ENCODE assay signal across 9 mouse cellular contexts in the genomic region with DNA sequence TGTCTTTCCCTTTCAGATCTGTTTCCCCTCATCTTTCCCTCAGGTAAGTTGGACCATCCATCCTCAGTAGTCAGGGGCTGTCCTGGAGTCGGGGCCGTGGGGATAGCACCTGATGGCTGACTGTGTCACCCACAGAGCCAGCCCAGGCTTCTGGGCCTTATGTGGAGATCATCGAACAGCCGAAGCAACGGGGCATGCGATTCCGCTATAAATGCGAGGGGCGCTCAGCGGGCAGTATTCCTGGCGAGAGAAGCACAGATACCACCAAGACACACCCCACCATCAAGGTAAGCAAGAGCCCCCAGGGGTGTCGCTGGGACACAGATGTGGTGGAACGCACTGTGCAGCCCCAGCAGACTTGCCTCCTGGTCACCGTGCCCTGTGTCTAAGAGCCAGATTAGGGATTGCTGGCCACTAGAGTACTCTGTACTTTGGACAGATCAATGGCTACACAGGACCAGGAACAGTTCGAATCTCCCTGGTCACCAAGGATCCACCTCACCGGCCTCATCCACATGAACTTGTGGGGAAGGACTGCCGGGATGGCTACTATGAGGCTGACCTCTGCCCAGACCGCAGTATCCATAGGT. TPM values are rescaled to one million over a fixed set of nuclear protein-coding genes. Genes with fewer than 3 reads are reported as not detected.
DNase-seq lines count a peak whose midpoint lies in the region; ATAC-seq and TF ChIP-seq lines count a peak whose summit lies in the region.
"Had no signal": no experiment of that assay in that cellular context is flagged by ENCODE, and none has a peak within 500 bp of the region (broad histone marks: within the 10 kb centered on the region; RNA-seq: fewer than 3 reads in every experiment).

No protein-coding gene starts in this region.

- 87% methylated on average over 18 of the region's 18 CpGs for WGBS in lung, embryonic 15.5 days
- 94% methylated on average over 18 of the region's 18 CpGs for WGBS in forebrain, embryonic 10.5 days
- 92% methylated on average over 18 of the region's 18 CpGs for WGBS in limb, embryonic 11.5 days
- 85% methylated on average over 18 of the region's 18 CpGs for WGBS in olfactory bulb, adult 2 months

- H3K27me3 ChIP-seq in lung, embryonic 15.5 days: no peaks in the 10 kb centered on the region
- no peaks in the 10 kb centered on the region for H3K27me3 ChIP-seq in forebrain, embryonic 10.5 days (ENCODE audit: poor library complexity, severe bottlenecking)
- H3K27me3 ChIP-seq in limb, embryonic 11.5 days (ENCODE audit: control insufficient read depth, insufficient read depth, low read length): no peaks in the 10 kb centered on the region

- DNase-seq in lung, postnatal 14 days: no peak
- DNase-seq in forebrain, embryonic 10.5 days (ENCODE audit: extremely low spot score, low spot score): no peak
- DNase-seq in limb, embryonic 11.5 days (ENCODE audit: low spot score): no peak
- no peak for DNase-seq in thymus, postnatal 25 days
- no peak for DNase-seq in gastrocnemius, adult 18-20 months (ENCODE audit: low spot score)
- no peak for DNase-seq in ovary, postnatal 10 days (ENCODE audit: low spot score)
- DNase-seq: kidney, postnatal 10 days had no signal

- H3K4me1 ChIP-seq in lung, embryonic 15.5 days: peaks cover 20% of the 10 kb centered on the region
- peaks cover 31% of the 10 kb centered on the region for H3K4me1 ChIP-seq in forebrain, embryonic 10.5 days
- H3K4me1 ChIP-seq in limb, embryonic 11.5 days (ENCODE audit: control insufficient read depth, insufficient read depth, low read length): peaks cover 8% of the 10 kb centered on the region
- peaks cover 18% of the 10 kb centered on the region for H3K4me1 ChIP-seq in olfactory bulb, adult 2 months (ENCODE audit: control insufficient read depth, insufficient read depth, low read length)

- peak overlapping the region; percentile 87 for H3K4me3 ChIP-seq in lung, embryonic 15.5 days
- peak overlapping the region; percentile 86 for H3K4me3 ChIP-seq in forebrain, embryonic 10.5 days
- H3K4me3 ChIP-seq in limb, embryonic 11.5 days (ENCODE audit: low read depth, low read length): peak overlapping the region; percentile 74
- peak overlapping the region; percentile 89 for H3K4me3 ChIP-seq in olfactory bulb, adult 2 months (ENCODE audit: insufficient read depth, low read depth, low read length)

- peak overlapping the region; percentile 93 for H3K9ac ChIP-seq in lung, embryonic 15.5 days
- H3K9ac ChIP-seq in limb, embryonic 11.5 days (ENCODE audit: low read length): peak overlapping the region; percentile 71

- no peak for ATAC-seq in lung, embryonic 15.5 days (ENCODE audit: borderline replicate concordance, extremely low read depth, low FRiP score, low TSS enrichment)
- no peak for ATAC-seq in limb, embryonic 11.5 days (ENCODE audit: insufficient number of reproducible peaks, low FRiP score, low TSS enrichment, low read depth)

- H3K36me3 ChIP-seq in lung, embryonic 15.5 days: peaks cover 46% of the 10 kb centered on the region
- peaks cover 50% of the 10 kb centered on the region for H3K36me3 ChIP-seq in forebrain, embryonic 10.5 days (replicated peaks)
- peaks cover 29% of the 10 kb centered on the region for H3K36me3 ChIP-seq in limb, embryonic 11.5 days (ENCODE audit: control insufficient read depth, insufficient read depth, low read length)

- no peak for TF ChIP-seq CTCF in olfactory bulb, adult 2 months (IDR thresholded peaks at IDR 0.05; ENCODE audit: insufficient read depth, low read depth, low read length)

- H3K27ac ChIP-seq in lung, embryonic 15.5 days: peak overlapping the region; percentile 92
- H3K27ac ChIP-seq in forebrain, embryonic 10.5 days: peak overlapping the region; percentile 97; the same call in 1 of the 2 replicates
- H3K27ac ChIP-seq in limb, embryonic 11.5 days (replicated peaks; ENCODE audit: low read depth, low read length): no peak overlapping the region
- H3K27ac ChIP-seq in olfactory bulb, adult 2 months (ENCODE audit: insufficient read depth, low read depth, low read length): no peak overlapping the region

- H3K4me2 ChIP-seq in lung, embryonic 15.5 days: peak overlapping the region; percentile 86
- H3K4me2 ChIP-seq in limb, embryonic 11.5 days (ENCODE audit: low read depth, severe bottlenecking): peak overlapping the region; percentile 72

- no peaks in the 10 kb centered on the region for H3K9me3 ChIP-seq in lung, embryonic 15.5 days
- no peaks in the 10 kb centered on the region for H3K9me3 ChIP-seq in forebrain, embryonic 10.5 days
- no peaks in the 10 kb centered on the region for H3K9me3 ChIP-seq in limb, embryonic 11.5 days (ENCODE audit: control insufficient read depth, low read length)

- TF ChIP-seq POLR2A in olfactory bulb, adult 2 months (IDR thresholded peaks at IDR 0.05; ENCODE audit: insufficient read depth, low read depth, low read length): no peak

RNA-seq across cellular contexts. Expression of a gene that starts 1.2 kb away (rescaled TPM):
- 52.7 and 53.8 TPM in 2 replicates for polyA plus RNA-seq in lung, embryonic 15.5 days (2015; fragmentation: Nextera tagmentation; extraction: Ambion mirVana)
- 30.3 and 31.2 TPM in 2 replicates for polyA plus RNA-seq in forebrain, embryonic 10.5 days (2016; fragmentation: Nextera tagmentation; extraction: Ambion mirVana)
- polyA plus RNA-seq in limb, embryonic 11.5 days (2014; fragmentation: Nextera tagmentation; extraction: Ambion mirVana): 40.9 and 41.4 TPM in 2 replicates
- not detected in 2 replicates for polyA plus RNA-seq in olfactory bulb, adult 2 months (2012; ENCODE audit: insufficient read depth, insufficient read length, low replicate concordance, missing spikeins)
- 10 to 100 TPM; 14.6 to 19.3 TPM for total RNA-seq in gastrocnemius, adult 18-20 months (2021)

RNA-seq across cellular contexts. Expression of a gene that starts 25.0 kb away (rescaled TPM):
- 44.7 and 48.0 TPM in 2 replicates for polyA plus RNA-seq in lung, embryonic 15.5 days (2015; fragmentation: Nextera tagmentation; extraction: Ambion mirVana)
- polyA plus RNA-seq in forebrain, embryonic 10.5 days (2016; fragmentation: Nextera tagmentation; extraction: Ambion mirVana): 20.9 and 21.1 TPM in 2 replicates
- polyA plus RNA-seq in limb, embryonic 11.5 days (2014; fragmentation: Nextera tagmentation; extraction: Ambion mirVana): 19.0 and 19.4 TPM in 2 replicates
- not detected in 2 replicates for polyA plus RNA-seq in olfactory bulb, adult 2 months (2012; ENCODE audit: insufficient read depth, insufficient read length, low replicate concordance, missing spikeins)
- total RNA-seq in gastrocnemius, adult 18-20 months (2021): 1 to 10 TPM; 5.6 to 8.2 TPM

RNA-seq across cellular contexts. Expression of a gene that starts 28.5 kb away (rescaled TPM):
- polyA plus RNA-seq in lung, embryonic 15.5 days (2015; fragmentation: Nextera tagmentation; extraction: Ambion mirVana): 51.9 and 54.4 TPM in 2 replicates
- 64.9 and 67.9 TPM in 2 replicates for polyA plus RNA-seq in forebrain, embryonic 10.5 days (2016; fragmentation: Nextera tagmentation; extraction: Ambion mirVana)
- polyA plus RNA-seq in limb, embryonic 11.5 days (2014; fragmentation: Nextera tagmentation; extraction: Ambion mirVana): 33.6 and 36.6 TPM in 2 replicates
- polyA plus RNA-seq in olfactory bulb, adult 2 months (2012; ENCODE audit: insufficient read depth, insufficient read length, low replicate concordance, missing spikeins): not detected in 2 replicates
- 10 to 100 TPM; 24.0 to 26.0 TPM for total RNA-seq in gastrocnemius, adult 18-20 months (2021)

RNA-seq across cellular contexts. Expression of a gene that starts 36.8 kb away (rescaled TPM):
- 143 and 153 TPM in 2 replicates for polyA plus RNA-seq in lung, embryonic 15.5 days (2015; fragmentation: Nextera tagmentation; extraction: Ambion mirVana)
- polyA plus RNA-seq in forebrain, embryonic 10.5 days (2016; fragmentation: Nextera tagmentation; extraction: Ambion mirVana): 187 and 200 TPM in 2 replicates
- polyA plus RNA-seq in limb, embryonic 11.5 days (2014; fragmentation: Nextera tagmentation; extraction: Ambion mirVana): 173 and 185 TPM in 2 replicates
- polyA plus RNA-seq in olfactory bulb, adult 2 months (2012; ENCODE audit: insufficient read depth, insufficient read length, low replicate concordance, missing spikeins): not detected in 2 replicates
- 10 to 100 TPM; 40.7 to 50.1 TPM for total RNA-seq in gastrocnemius, adult 18-20 months (2021)

RNA-seq across cellular contexts. Expression of a gene that starts 50.0 kb away (rescaled TPM):
- polyA plus RNA-seq in lung, embryonic 15.5 days (2015; fragmentation: Nextera tagmentation; extraction: Ambion mirVana): 44.1 and 45.2 TPM in 2 replicates
- 26.3 and 30.1 TPM in 2 replicates for polyA plus RNA-seq in forebrain, embryonic 10.5 days (2016; fragmentation: Nextera tagmentation; extraction: Ambion mirVana)
- 14.9 and 17.4 TPM in 2 replicates for polyA plus RNA-seq in limb, embryonic 11.5 days (2014; fragmentation: Nextera tagmentation; extraction: Ambion mirVana)
- polyA plus RNA-seq in olfactory bulb, adult 2 months (2012; ENCODE audit: insufficient read depth, insufficient read length, low replicate concordance, missing spikeins): not detected in 2 replicates
- 1 to 10 TPM; 8.6 to 9.4 TPM for total RNA-seq in gastrocnemius, adult 18-20 months (2021)

Comparison
In these comparisons a context has a peak if more than half of its experiments do, and no peak if none do; other contexts are left out.
1. H3K27ac ChIP-seq: peak in lung, embryonic 15.5 days (single experiment) and forebrain, embryonic 10.5 days (single experiment); none in limb, embryonic 11.5 days (single experiment) and olfactory bulb, adult 2 months (single experiment).
2. RNA of a gene that starts 1.2 kb away (polyA plus RNA-seq): 52.7 to 53.8 TPM in lung, embryonic 15.5 days, 40.9 to 41.4 TPM in limb, embryonic 11.5 days and 30.3 to 31.2 TPM in forebrain, embryonic 10.5 days; not detected in olfactory bulb, adult 2 months; every median in the first group is over 10 times any median in the second.
3. RNA of a gene that starts 28.5 kb away (polyA plus RNA-seq): 64.9 to 67.9 TPM in forebrain, embryonic 10.5 days, 51.9 to 54.4 TPM in lung, embryonic 15.5 days and 33.6 to 36.6 TPM in limb, embryonic 11.5 days; not detected in olfactory bulb, adult 2 months; every median in the first group is over 10 times any median in the second.
4. Peak in every context shown above with its lines, with median percentiles within 50 percentile points of each other: H3K4me3 ChIP-seq.